Comparison of ENCODE assay signal across 8 mouse cellular contexts in genomic region chr2:153483118-153483983, GRCm38 (mm10). TPM values are rescaled to one million over a fixed set of nuclear protein-coding genes. Genes with fewer than 3 reads are reported as not detected.
DNase-seq lines count a peak whose midpoint lies in the region; ATAC-seq lines count a peak whose summit lies in the region.

No protein-coding gene starts in this region.

- H3K36me3 ChIP-seq in heart, embryonic 11.5 days (ENCODE audit: control insufficient read depth, insufficient read depth, low read length): no peaks in the 10 kb centered on the region
- peaks cover 81% of the 10 kb centered on the region for H3K36me3 ChIP-seq in erythroblast, embryonic 14.5 days (ENCODE audit: control insufficient read depth)
- H3K36me3 ChIP-seq in hindbrain, embryonic 13.5 days: no peaks in the 10 kb centered on the region
- no peaks in the 10 kb centered on the region for H3K36me3 ChIP-seq in midbrain, embryonic 11.5 days (ENCODE audit: control insufficient read depth, insufficient read depth, low read length)

- ATAC-seq in heart, embryonic 11.5 days (replicated peaks; ENCODE audit: insufficient number of reproducible peaks, low FRiP score, low TSS enrichment): no peak
- peak; percentile 79 for ATAC-seq in hindbrain, embryonic 13.5 days (ENCODE audit: low FRiP score)
- ATAC-seq in midbrain, embryonic 11.5 days (ENCODE audit: low FRiP score): peak; percentile 64

- peak overlapping the region; percentile 5; the same call in 1 of the 2 replicates for H3K4me3 ChIP-seq in heart, embryonic 11.5 days (ENCODE audit: low read depth, low read length)
- H3K4me3 ChIP-seq in erythroblast, embryonic 14.5 days (replicated peaks): peak overlapping the region; percentile 37
- H3K4me3 ChIP-seq in hindbrain, embryonic 13.5 days: no peak overlapping the region
- no peak overlapping the region for H3K4me3 ChIP-seq in midbrain, embryonic 11.5 days (ENCODE audit: low read depth, low read length)

- H3K27me3 ChIP-seq in heart, embryonic 11.5 days (ENCODE audit: control insufficient read depth, insufficient read depth, low read length): peaks cover 2% of the 10 kb centered on the region
- H3K27me3 ChIP-seq in erythroblast, embryonic 14.5 days (ENCODE audit: control insufficient read depth): no peaks in the 10 kb centered on the region
- 0 out of 2 replicates have a peak, but pooled peaks cover 12% of the 10 kb centered on the region for H3K27me3 ChIP-seq in hindbrain, embryonic 13.5 days
- H3K27me3 ChIP-seq in midbrain, embryonic 11.5 days (ENCODE audit: control insufficient read depth, insufficient read depth, low read length): no peaks in the 10 kb centered on the region; the same call in 1 of the 2 replicates

- no peak for DNase-seq in heart, adult 9 months (ENCODE audit: low spot score in 2 of 2)
- DNase-seq in adrenal gland, postnatal 36 days: peak; percentile 78 to 85
- DNase-seq in left cerebral cortex, postnatal 25 days (ENCODE audit: low spot score in 2 of 2): peak; percentile 60 to 69
- no peak for DNase-seq in midbrain, embryonic 11.5 days (ENCODE audit: low spot score, missing footprints)
- peak; percentile 81 to 89 for DNase-seq in spleen, postnatal 4 days (ENCODE audit: low spot score in 2 of 2)

- H3K4me2 ChIP-seq in heart, embryonic 11.5 days: peak overlapping the region; percentile 45
- peak overlapping the region; percentile 32 for H3K4me2 ChIP-seq in hindbrain, embryonic 13.5 days
- peak overlapping the region; percentile 5; the same call in 1 of the 2 replicates for H3K4me2 ChIP-seq in midbrain, embryonic 11.5 days

- H3K9ac ChIP-seq in heart, embryonic 11.5 days (ENCODE audit: low read depth, low read length): peak overlapping the region; percentile 62
- H3K9ac ChIP-seq in hindbrain, embryonic 13.5 days: peak overlapping the region; percentile 68
- peak overlapping the region; percentile 57; the same call in 1 of the 2 replicates for H3K9ac ChIP-seq in midbrain, embryonic 11.5 days (ENCODE audit: low read length)

- H3K4me1 ChIP-seq in heart, embryonic 11.5 days (ENCODE audit: control insufficient read depth, insufficient read depth, low read length): peaks cover 36% of the 10 kb centered on the region
- peaks cover 80% of the 10 kb centered on the region for H3K4me1 ChIP-seq in erythroblast, embryonic 14.5 days (ENCODE audit: control insufficient read depth)
- peaks cover 51% of the 10 kb centered on the region for H3K4me1 ChIP-seq in hindbrain, embryonic 13.5 days (replicated peaks)
- peaks cover 21% of the 10 kb centered on the region for H3K4me1 ChIP-seq in midbrain, embryonic 11.5 days (ENCODE audit: control insufficient read depth, insufficient read depth, low read length)

- no peaks in the 10 kb centered on the region for H3K9me3 ChIP-seq in heart, embryonic 11.5 days (replicated peaks; ENCODE audit: control insufficient read depth, low read length)
- H3K9me3 ChIP-seq in erythroblast, embryonic 14.5 days (ENCODE audit: control insufficient read depth, low read length): no peaks in the 10 kb centered on the region
- H3K9me3 ChIP-seq in hindbrain, embryonic 13.5 days: no peaks in the 10 kb centered on the region
- H3K9me3 ChIP-seq in midbrain, embryonic 11.5 days (ENCODE audit: control insufficient read depth, low read length): no peaks in the 10 kb centered on the region

- intact Hi-C loops in left cerebral cortex, postnatal 25 days (cut with DNase I): loop anchor here (5.0 kb wide), 1 partner anchor 84 kb away; no protein-coding TSS in a partner anchor

- H3K27ac ChIP-seq in heart, embryonic 11.5 days (ENCODE audit: low read depth, low read length): peak overlapping the region; percentile 35; the same call in 1 of the 2 replicates
- peak overlapping the region; percentile 93 for H3K27ac ChIP-seq in hindbrain, embryonic 13.5 days
- peak overlapping the region; percentile 37; the same call in 1 of the 2 replicates for H3K27ac ChIP-seq in midbrain, embryonic 11.5 days (ENCODE audit: low read depth, low read length)

- 11% methylated on average over 20 of the region's 20 CpGs for WGBS in heart, embryonic 11.5 days (ENCODE audit: insufficient replicate concordance)
- whole genome bisulfite sequencing in hindbrain, embryonic 13.5 days: 6% methylated on average over 20 of the region's 20 CpGs
- WGBS in midbrain, embryonic 11.5 days: 8% methylated on average over 20 of the region's 20 CpGs

RNA-seq across cellular contexts. Expression of gene 4930404H24Rik, which starts 9.2 kb away (rescaled TPM):
- not detected in 2 replicates for polyA plus RNA-seq in heart, embryonic 11.5 days (2014; fragmentation: Nextera tagmentation; extraction: Ambion mirVana)
- not detected for total RNA-seq in adrenal gland, postnatal 36 days (2021)
- polyA plus RNA-seq in erythroblast, embryonic 14.5 days (2012): not detected in 2 replicates
- polyA plus RNA-seq in hindbrain, embryonic 13.5 days (2015; fragmentation: Nextera tagmentation; extraction: Ambion mirVana): not detected in 2 replicates
- total RNA-seq in left cerebral cortex, postnatal 25 days (2021): not detected
- polyA plus RNA-seq in midbrain, embryonic 11.5 days (2014; fragmentation: Nextera tagmentation; extraction: Ambion mirVana): not detected in 2 replicates

RNA-seq across cellular contexts. Expression of gene Nol4l, which starts 46.4 kb away (rescaled TPM):
- 16.0 and 16.7 TPM in 2 replicates for polyA plus RNA-seq in heart, embryonic 11.5 days (2014; fragmentation: Nextera tagmentation; extraction: Ambion mirVana)
- total RNA-seq in adrenal gland, postnatal 36 days (2021): 10 to 100 TPM; 12.8 to 13.3 TPM
- 0.99 and 1.1 TPM in 2 replicates for polyA plus RNA-seq in erythroblast, embryonic 14.5 days (2012)
- polyA plus RNA-seq in hindbrain, embryonic 13.5 days (2015; fragmentation: Nextera tagmentation; extraction: Ambion mirVana): 42.4 and 43.8 TPM in 2 replicates
- total RNA-seq in left cerebral cortex, postnatal 25 days (2021): 10 to 100 TPM; 45.0 to 48.4 TPM
- polyA plus RNA-seq in midbrain, embryonic 11.5 days (2014; fragmentation: Nextera tagmentation; extraction: Ambion mirVana): 19.5 and 19.9 TPM in 2 replicates

Comparison
In these comparisons a context has a peak if more than half of its experiments do, and no peak if none do; other contexts are left out.
1. H3K27ac ChIP-seq: peak in every context shown above with its lines; median percentile 93 in hindbrain, embryonic 13.5 days; 37 in midbrain, embryonic 11.5 days; 35 in heart, embryonic 11.5 days.
2. H3K4me3 ChIP-seq: peak in heart, embryonic 11.5 days (single experiment) and erythroblast, embryonic 14.5 days (single experiment); none in hindbrain, embryonic 13.5 days (single experiment) and midbrain, embryonic 11.5 days (single experiment).
3. DNase-seq: peak in adrenal gland, postnatal 36 days (2 of 2), left cerebral cortex, postnatal 25 days (2 of 2) and spleen, postnatal 4 days (2 of 2); none in heart, adult 9 months (0 of 2) and midbrain, embryonic 11.5 days (single experiment).
4. Peak in every context shown above with its lines, with median percentiles within 50 percentile points of each other: H3K4me2 ChIP-seq and H3K9ac ChIP-seq.